Mouse (Mus musculus) layer of hippocampus, adult 2 months (tissue): ENCODE data around the gene Naa10. TPM values are rescaled to one million over a fixed set of nuclear protein-coding genes. Genes with fewer than 3 reads are reported as not detected.

Experiments used
- DNase-seq, 2 experiments: peaks; one replicate each; pipeline ENCODE4 v3.0.0; 2022; ENCODE audit warnings: low spot score in 2 of 2
- H3K27ac ChIP-seq: fragments of 200-600 bp; 2 replicates; pipeline ENCODE4 v1.8.1; 2022
- H3K4me3 ChIP-seq: fragments of 200-600 bp; 2 replicates; pipeline ENCODE4 v1.8.1; 2022; ENCODE audit warnings: mild to moderate bottlenecking
- CTCF ChIP-seq: fragments of 200-600 bp; conservative IDR thresholded peaks from 2 replicates; pipeline ENCODE4 v1.8.1; 2022; ENCODE audit warnings: antibody characterized with exemption, mild to moderate bottlenecking, moderate library complexity
- total RNA-seq, 2 experiments: library from RNA; stranded (reverse); gene quantifications; 2 replicates each; pipeline ENCODE4 v1.2.3; 2021

Naa10 gene
- total RNA-seq, 2 experiments from 2014 or later = 68.0 to 72.0 TPM

DNA sequence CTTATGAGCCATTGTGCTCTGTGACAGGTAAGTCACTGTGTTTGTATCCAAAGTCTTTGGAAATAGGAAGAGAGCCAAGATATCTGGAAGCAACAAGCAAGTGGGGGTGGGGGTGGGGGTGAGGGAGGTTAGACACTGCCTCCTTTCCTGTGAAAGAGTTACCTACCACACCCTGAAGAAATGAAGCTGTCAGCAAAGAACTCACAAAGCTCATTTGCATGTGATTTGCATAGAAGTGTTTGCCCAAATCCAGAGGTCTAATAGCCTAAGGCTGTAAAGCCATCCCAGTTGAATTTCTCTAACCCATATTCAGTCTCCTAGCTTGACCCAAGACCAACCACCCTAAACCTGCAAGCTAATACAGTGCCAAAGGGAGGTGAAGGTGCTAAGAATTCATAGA, 11.3 kb downstream of the Naa10 start:
- H3K27ac ChIP-seq = no peak overlapping the region
- TF ChIP-seq CTCF = no peak
- no peak for DNase-seq
- H3K4me3 ChIP-seq = no peak overlapping the region

DNA sequence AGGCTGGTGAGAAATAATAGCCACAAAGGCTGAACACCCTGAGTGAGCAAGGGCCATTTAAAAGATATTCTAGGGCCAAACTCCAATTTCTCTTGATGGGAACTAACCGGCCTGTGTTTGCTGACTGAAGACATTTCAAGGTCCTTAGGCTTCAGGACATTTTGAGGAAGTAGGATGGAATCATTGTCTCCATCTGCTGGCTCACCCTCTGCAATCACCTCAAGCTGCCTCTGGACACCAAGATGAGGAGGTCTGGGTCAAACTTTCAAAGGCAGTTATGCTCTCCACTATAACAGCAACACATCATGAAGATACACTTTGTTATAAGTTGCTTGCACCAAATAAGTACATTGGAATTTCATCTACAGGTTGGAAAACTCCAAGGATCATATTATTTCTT, 11.7 kb downstream of the Naa10 start:
- DNase-seq = no peak
- Histone ChIP-seq H3K27ac (no peak overlapping the region), H3K4me3 (no peak overlapping the region)
- no peak for TF ChIP-seq CTCF

DNA sequence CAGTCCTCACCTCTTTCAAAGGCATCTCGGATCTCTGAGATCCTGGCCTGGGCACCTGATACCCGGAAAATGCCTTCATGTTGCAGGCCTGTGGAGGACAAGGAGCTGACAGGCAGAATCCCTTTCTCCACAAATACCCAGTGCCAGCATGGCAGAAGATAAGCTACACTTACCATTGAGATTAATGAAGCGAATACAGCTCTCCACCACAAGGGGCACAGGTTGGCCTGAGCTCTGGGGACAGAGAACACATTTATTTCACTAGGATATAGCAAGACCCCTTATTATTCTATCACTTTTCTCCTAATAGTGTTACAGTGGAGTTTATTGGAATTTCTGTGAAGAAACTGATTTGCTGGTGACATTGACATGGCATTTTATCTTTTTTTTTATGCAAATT, 23.8 kb downstream of the Naa10 start:
- H3K27ac ChIP-seq = no peak overlapping the region
- DNase-seq = no peak
- TF ChIP-seq CTCF = peak; percentile 61
- H3K4me3 ChIP-seq = no peak overlapping the region

DNA sequence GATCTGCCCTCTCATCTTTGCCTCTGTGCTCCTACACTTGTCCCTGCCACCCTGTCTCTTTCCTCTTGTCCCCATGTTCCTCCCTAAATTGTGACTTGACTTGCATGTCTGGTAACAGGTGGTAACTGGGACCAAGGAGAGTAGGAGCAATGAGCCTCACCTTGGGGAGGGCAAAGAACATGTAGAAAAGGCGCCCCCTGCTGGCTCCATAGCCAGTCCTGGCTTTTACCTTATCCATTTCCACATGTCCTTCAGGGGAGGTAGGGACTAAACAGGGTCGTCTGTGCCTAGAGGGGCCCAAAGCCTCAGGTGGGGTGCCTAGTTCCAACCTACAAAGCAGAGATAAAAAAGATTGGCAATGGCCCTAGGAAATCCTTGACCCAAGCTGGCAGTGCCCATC, 26.0 kb downstream of the Naa10 start, which contains the start of gene L1cam:
L1cam (minus strand) TSS at position 387 of the 400 bp plus-strand sequence.
- DNase-seq = peak in 1 of 2 experiments; percentile 50

DNA sequence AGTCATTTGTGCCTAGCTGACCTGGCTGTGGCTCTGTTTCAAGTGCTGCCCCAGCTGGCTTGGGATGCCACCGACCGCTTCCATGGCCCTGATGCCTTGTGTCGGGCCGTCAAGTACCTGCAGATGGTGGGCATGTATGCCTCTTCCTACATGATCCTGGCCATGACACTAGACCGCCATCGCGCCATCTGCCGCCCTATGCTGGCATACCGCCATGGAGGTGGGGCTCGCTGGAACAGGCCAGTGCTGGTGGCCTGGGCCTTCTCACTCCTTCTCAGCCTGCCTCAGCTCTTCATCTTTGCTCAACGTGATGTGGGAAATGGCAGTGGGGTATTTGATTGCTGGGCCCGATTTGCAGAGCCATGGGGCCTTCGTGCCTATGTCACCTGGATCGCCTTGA, 28.9 kb downstream of the Naa10 start:
- H3K27ac ChIP-seq = no peak overlapping the region
- DNase-seq = no peak

More for the DNA sequence above, 26.0 kb downstream of the Naa10 start, which contains the start of gene L1cam:
- Histone ChIP-seq H3K4me3 (no peak within 1 kb of the TSS), H3K27ac (no peak within 1 kb of the TSS)
- TF ChIP-seq CTCF = peak; percentile 79

DNA sequence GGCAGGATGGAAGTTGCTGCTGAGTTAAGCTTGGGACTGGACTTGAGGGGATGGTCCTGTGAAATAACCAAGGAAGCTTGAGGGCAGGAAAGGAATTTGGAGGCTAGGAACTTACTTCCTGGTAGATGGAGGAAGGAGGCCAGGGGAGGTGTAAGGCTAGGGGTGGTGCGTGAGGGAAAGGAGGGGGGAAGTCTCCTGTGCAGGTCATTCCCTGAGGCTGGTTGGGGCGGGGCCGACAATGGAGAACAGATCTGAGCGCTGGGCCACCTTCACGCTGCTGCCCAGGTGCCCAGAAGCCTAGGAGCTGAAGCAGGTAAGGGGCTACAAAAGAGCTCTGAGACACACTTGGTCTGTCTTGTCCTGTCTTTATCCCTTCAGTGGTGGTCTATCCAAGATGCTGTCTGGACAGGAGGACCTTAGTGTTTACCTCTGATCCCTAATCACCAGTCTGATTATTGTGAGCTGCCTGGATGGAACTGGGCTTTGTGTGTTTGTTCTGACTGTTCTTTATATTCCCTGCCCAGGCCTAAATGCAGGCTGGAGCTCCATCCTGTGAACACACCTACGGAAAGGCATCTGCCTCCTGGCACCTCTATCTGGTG, 30.1 kb downstream of the Naa10 start, which contains the start of gene Avpr2:
Avpr2 (plus strand) TSS at position 552 of the 602 bp plus-strand sequence.
- Histone ChIP-seq H3K27ac (no peak within 1 kb of the TSS), H3K4me3 (no peak within 1 kb of the TSS)
- no peak for TF ChIP-seq CTCF
- no peak for DNase-seq

More for the DNA sequence above, 28.9 kb downstream of the Naa10 start:
- no peak for TF ChIP-seq CTCF
- no peak overlapping the region for H3K4me3 ChIP-seq

DNA sequence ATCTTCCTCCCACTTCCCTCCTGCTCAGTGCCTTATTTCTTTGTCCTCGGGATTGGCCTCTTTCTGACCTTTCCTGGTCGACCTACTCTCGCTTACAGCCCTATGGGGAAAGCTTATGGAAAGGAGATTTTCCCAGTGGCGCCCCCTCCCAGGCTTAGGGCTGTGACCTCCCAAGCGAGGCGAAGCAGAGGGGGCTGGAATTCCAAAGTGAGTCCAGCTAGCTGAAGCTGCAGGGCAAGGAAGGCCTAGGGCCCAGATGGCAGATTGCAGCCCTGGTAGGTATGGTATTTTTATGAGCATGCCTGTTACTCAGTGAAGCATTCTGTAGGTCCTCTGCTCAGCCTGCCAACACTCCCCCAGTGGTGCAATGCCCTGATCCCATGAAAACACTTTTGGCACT, 40.3 kb downstream of the Naa10 start:
- 0 out of 2 replicates have a peak, but pooled peaks have one; percentile 6 for TF ChIP-seq CTCF
- no peak for DNase-seq
- no peak overlapping the region; the same call in 1 of the 2 replicates for H3K27ac ChIP-seq
- no peak overlapping the region for H3K4me3 ChIP-seq

DNA sequence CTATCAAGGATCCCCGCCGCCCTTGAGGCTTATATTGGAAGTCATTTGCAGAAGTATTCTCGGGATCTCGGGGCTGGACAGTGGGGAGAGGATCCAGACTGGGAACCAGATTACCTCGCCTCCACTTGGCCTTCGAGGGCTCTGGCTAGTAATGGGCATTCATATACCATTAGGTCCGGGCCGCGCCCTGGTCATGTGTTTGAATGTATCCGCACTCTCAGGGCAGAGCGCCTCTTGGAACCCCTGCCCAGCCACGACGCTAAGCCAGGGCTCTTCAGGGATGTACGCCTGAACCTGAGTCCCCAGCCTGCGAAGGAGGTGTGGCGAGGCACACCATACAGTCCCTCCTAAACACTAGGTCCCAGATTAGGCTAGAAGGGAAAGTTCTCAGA, 40.7 kb downstream of the Naa10 start:
- DNase-seq = no peak
- Histone ChIP-seq H3K4me3 (peak overlapping the region; percentile 61), H3K27ac (peak overlapping the region; percentile 70)
- TF ChIP-seq CTCF = no peak

DNA sequence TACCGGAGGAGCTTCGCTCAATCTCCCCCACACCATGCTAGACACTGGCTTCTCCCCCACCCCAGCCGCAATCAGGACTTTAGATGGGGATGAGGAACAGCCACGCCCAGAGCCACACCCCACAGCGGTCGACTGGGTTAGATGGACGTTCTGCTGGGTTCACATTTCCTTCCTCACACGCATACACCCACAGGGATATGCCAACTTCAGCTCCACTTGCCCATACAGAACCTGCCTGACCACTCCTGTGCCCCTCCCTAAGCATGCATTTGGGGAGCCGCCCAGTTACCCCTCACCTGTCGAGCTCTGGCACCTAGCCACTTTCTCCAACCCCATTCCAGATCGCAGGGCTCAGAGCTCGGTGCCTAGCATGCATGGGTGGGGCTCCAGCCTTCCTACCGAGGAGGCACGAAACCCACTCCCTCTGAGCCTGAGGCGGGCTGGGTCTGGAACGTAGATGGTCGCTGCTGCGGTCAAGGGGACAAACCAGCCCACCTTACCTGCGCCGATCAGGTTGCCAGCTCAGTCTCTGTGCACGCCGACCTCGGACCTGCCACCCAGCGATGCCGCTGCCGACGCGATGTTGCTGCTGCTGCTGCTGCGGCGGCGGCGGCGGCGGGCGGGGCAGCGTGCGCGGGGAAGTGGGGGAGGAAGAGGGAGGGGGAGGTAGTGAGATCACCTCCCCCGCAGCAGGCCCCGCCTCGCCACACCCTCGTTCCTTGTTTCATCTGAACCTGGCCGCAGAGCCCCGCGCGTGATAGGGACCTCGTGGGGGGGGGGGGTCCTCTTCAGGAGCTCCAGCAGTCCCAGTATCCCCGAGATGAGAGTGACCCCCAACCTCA, 41.3 kb downstream of the Naa10 start:
- Histone ChIP-seq H3K4me3 (peak overlapping the region; percentile 61), H3K27ac (peak overlapping the region; percentile 70)
- no peak for TF ChIP-seq CTCF
- no peak for DNase-seq

DNA sequence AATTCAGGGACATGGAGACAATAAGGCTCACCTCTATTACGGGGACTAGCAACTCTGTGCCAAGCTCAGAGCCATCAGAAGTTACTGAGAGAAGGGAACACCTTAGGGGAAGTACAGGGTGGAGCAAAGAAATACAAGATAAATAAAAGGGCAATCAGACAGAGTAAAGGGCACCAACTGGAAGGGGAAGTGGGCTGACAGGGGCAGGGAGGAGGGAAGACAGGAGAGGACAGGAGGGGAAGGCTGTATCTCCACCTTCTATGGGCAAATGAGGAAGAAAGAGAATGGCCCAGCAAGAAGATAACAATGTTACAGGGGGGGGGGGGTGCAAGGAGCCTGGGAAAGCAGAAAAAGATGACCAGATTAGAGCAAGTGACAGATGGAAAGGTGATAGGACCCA, 44.7 kb downstream of the Naa10 start:
- no peak for DNase-seq
- TF ChIP-seq CTCF = no peak
- H3K4me3 ChIP-seq = no peak overlapping the region
- no peak overlapping the region for H3K27ac ChIP-seq

DNA sequence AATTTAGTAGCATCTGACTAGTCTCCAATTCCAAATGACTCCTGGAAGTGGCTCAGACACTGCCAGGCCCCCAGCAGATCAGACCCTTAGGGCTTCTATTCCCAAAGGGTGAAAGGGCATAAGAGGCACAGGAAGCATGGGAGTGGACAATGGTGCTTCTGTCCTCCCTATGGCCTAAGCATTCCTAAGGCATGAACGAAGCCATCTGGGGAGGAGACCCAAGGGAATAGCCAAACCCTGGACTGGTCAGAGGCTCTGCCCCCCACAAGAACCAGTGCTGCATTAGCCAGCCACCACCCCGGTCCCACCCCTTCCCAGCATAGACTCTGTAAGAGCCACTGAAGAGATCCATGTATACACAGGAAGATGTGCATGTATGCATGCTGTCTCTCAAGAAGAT, 45.9 kb downstream of the Naa10 start:
- DNase-seq = no peak
- TF ChIP-seq CTCF = no peak
- no peak overlapping the region for H3K4me3 ChIP-seq
- H3K27ac ChIP-seq = no peak overlapping the region

DNA sequence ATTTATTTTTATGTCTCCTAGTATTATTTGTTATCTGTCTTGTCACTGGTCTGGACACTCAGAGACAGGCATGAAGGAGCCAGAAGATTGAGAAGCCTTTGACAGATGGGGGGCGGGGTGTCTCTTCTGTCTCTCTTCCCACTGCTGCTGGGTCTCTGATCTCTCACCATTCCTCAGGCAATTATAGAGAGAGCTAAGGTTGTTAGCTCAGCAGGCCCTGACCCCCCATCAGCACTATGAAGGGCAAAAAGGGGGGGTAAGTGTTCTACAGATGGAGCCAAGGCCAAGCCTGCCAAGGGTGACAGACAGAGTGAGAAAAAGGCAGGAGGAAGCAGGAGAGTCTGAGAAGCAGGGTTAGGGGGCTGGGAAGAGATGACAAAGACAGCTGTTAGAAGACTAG, 49.8 kb downstream of the Naa10 start:
- H3K27ac ChIP-seq = no peak overlapping the region
- TF ChIP-seq CTCF = no peak
- no peak for DNase-seq
- no peak overlapping the region for H3K4me3 ChIP-seq

DNA sequence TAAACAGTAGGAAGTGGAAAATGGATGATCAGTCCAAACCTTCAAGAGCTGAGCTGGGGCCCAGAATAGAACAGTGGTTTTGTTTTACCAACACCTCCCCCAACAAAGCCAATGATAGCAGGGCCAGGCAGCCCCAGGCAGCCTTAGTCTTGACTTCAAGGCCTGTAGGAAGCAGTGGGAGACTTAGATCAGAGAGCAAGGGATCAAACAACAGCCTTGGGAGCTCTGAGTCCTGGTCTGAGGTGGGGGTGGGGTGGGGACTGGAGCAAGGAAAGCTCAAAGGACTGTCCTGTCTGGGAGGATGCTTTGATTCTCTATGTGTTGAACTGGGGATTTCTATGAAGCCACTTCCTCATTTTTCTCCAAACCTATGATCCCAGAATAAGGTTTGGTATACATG, 50.3 kb downstream of the Naa10 start:
- Histone ChIP-seq H3K27ac (no peak overlapping the region), H3K4me3 (no peak overlapping the region)
- no peak for DNase-seq
- no peak for TF ChIP-seq CTCF

DNA sequence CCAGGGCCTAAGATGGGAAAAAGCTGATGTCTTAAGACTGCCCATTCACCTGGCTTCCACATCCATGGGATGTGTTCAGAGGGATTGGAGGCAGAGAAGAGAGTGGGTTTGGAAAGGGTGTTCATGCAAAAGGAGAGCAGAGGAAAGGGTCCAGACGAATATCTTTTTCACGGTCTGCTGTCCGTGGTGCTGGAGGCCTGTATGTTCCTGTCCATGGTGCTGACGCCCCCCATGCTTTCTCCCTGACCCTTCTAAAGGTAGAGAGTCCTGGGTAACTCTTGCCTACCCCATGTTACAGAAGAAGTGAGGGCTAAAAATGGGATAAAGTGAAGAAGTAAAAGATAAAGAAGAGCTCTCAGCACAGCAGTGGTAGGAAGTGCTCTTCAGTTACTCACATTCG, 52.4 kb downstream of the Naa10 start:
- no peak for TF ChIP-seq CTCF
- Histone ChIP-seq H3K4me3 (no peak overlapping the region), H3K27ac (no peak overlapping the region)
- DNase-seq = no peak
